In the genomic region with DNA sequence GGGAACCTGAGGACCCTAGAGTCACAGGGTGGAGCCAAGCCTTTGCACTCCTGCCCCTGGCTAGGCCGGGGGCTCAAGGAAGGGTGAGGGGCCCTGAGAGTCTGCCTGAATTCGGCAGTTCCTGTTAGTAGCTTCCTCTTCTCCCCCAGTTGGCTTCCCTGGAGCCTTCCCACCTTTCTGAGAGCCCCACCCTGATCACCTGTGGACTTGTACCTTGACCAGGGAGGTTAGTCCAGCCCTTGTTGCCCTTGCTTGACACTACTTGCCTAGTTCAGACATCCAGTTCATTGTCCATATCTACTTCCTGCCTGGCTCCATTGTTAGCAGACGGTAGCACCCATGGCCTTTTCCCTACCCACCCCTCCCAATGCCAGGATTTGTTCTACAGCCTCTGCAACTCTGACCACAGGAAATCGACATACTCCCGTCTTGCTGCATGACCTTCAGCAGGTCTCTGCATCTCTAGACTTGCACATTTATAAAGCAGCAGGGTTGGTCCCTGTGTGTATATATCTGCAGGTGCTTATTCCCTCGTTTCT, we compare ENCODE assay signal across 10 mouse cellular contexts. TPM values are rescaled to one million over a fixed set of nuclear protein-coding genes. Genes with fewer than 3 reads are reported as not detected.
DNase-seq lines count a peak whose midpoint lies in the region; ATAC-seq lines count a peak whose summit lies in the region.
"Had no signal": no experiment of that assay in that cellular context is flagged by ENCODE, and none has a peak within 500 bp of the region (broad histone marks: within the 10 kb centered on the region; RNA-seq: fewer than 3 reads in every experiment).

No protein-coding gene starts in this region.

- no peaks in the 10 kb centered on the region for H3K27me3 ChIP-seq in lung, embryonic 15.5 days
- no peaks in the 10 kb centered on the region for H3K27me3 ChIP-seq in forebrain, embryonic 12.5 days
- no peaks in the 10 kb centered on the region for H3K27me3 ChIP-seq in intestine, embryonic 14.5 days (replicated peaks; ENCODE audit: control insufficient read depth, insufficient read depth, low read length)
- H3K27me3 ChIP-seq in neural tube, embryonic 15.5 days (replicated peaks) = no peaks in the 10 kb centered on the region
- H3K27me3 ChIP-seq: midbrain, embryonic 12.5 days had no signal

- no peaks in the 10 kb centered on the region for H3K9me3 ChIP-seq in lung, embryonic 15.5 days
- no peaks in the 10 kb centered on the region for H3K9me3 ChIP-seq in forebrain, embryonic 12.5 days
- no peaks in the 10 kb centered on the region for H3K9me3 ChIP-seq in intestine, embryonic 14.5 days (ENCODE audit: control insufficient read depth, low read length)
- no peaks in the 10 kb centered on the region for H3K9me3 ChIP-seq in neural tube, embryonic 15.5 days (replicated peaks)
- H3K9me3 ChIP-seq: midbrain, embryonic 12.5 days had no signal

- 59% methylated on average over 6 of the region's 6 CpGs for WGBS in lung, embryonic 15.5 days
- 87% methylated on average over 6 of the region's 6 CpGs for WGBS in forebrain, embryonic 12.5 days
- 51% methylated on average over 6 of the region's 6 CpGs for WGBS in intestine, embryonic 14.5 days
- 74% methylated on average over 6 of the region's 6 CpGs for whole genome bisulfite sequencing in neural tube, embryonic 15.5 days

- no peak for ATAC-seq in lung, embryonic 15.5 days (ENCODE audit: borderline replicate concordance, extremely low read depth, low FRiP score, low TSS enrichment)
- ATAC-seq in forebrain, embryonic 12.5 days (ENCODE audit: low FRiP score) = no peak
- no peak for ATAC-seq in intestine, embryonic 14.5 days (replicated peaks; ENCODE audit: low FRiP score, low TSS enrichment, low read depth)
- ATAC-seq in neural tube, embryonic 15.5 days (ENCODE audit: low FRiP score) = no peak

- peak overlapping the region; percentile 99 for H3K27ac ChIP-seq in lung, embryonic 15.5 days
- 0 out of 2 replicates have a peak overlapping the region, but pooled peaks have one; percentile 5 for H3K27ac ChIP-seq in forebrain, embryonic 12.5 days
- H3K27ac ChIP-seq in intestine, embryonic 14.5 days (ENCODE audit: low read depth) = peak overlapping the region; percentile 96
- H3K27ac ChIP-seq in neural tube, embryonic 15.5 days (replicated peaks) = 0 out of 2 replicates have a peak overlapping the region, but pooled peaks have one; percentile 63

- 0 out of 2 replicates have a peak overlapping the region, but pooled peaks have one; percentile 89 for H3K4me3 ChIP-seq in lung, embryonic 15.5 days
- H3K4me3 ChIP-seq in forebrain, embryonic 12.5 days (replicated peaks) = no peak overlapping the region
- no peak overlapping the region for H3K4me3 ChIP-seq in intestine, embryonic 14.5 days (ENCODE audit: low read depth, low read length)
- no peak overlapping the region for H3K4me3 ChIP-seq in neural tube, embryonic 15.5 days (replicated peaks)

- H3K4me1 ChIP-seq in lung, embryonic 15.5 days = peaks cover 29% of the 10 kb centered on the region
- H3K4me1 ChIP-seq in forebrain, embryonic 12.5 days = peaks cover 27% of the 10 kb centered on the region
- peaks cover 24% of the 10 kb centered on the region for H3K4me1 ChIP-seq in intestine, embryonic 14.5 days (replicated peaks; ENCODE audit: control insufficient read depth, insufficient read depth, low read length)
- H3K4me1 ChIP-seq in neural tube, embryonic 15.5 days = peaks cover 39% of the 10 kb centered on the region

- H3K9ac ChIP-seq in lung, embryonic 15.5 days = 0 out of 2 replicates have a peak overlapping the region, but pooled peaks have one; percentile 1
- no peak overlapping the region for H3K9ac ChIP-seq in forebrain, embryonic 12.5 days
- no peak overlapping the region for H3K9ac ChIP-seq in intestine, embryonic 14.5 days (ENCODE audit: low read length)
- H3K9ac ChIP-seq in neural tube, embryonic 15.5 days (replicated peaks) = no peak overlapping the region

- peak overlapping the region; percentile 82 for H3K4me2 ChIP-seq in lung, embryonic 15.5 days
- peak overlapping the region; percentile 93 for H3K4me2 ChIP-seq in forebrain, embryonic 12.5 days
- peak overlapping the region; percentile 94 for H3K4me2 ChIP-seq in intestine, embryonic 14.5 days (ENCODE audit: low read length)
- H3K4me2 ChIP-seq in neural tube, embryonic 15.5 days = peak overlapping the region; percentile 91

- no peak for DNase-seq in lung, adult 18-20 months
- DNase-seq in intestine, embryonic 14.5 days (ENCODE audit: low spot score) = no peak
- no peak for DNase-seq in cerebellum, postnatal 10 days
- DNase-seq in MN1 (ENCODE audit: low spot score) = no peak
- DNase-seq: cerebellum, adult 9-11 months; thymus, adult 18-20 months had no signal

- peaks cover 42% of the 10 kb centered on the region for H3K36me3 ChIP-seq in lung, embryonic 15.5 days
- H3K36me3 ChIP-seq in forebrain, embryonic 12.5 days (replicated peaks) = peaks cover 44% of the 10 kb centered on the region
- H3K36me3 ChIP-seq in intestine, embryonic 14.5 days (ENCODE audit: control insufficient read depth, insufficient read depth, low read length) = peaks cover 45% of the 10 kb centered on the region
- H3K36me3 ChIP-seq in neural tube, embryonic 15.5 days = peaks cover 35% of the 10 kb centered on the region

RNA-seq across cellular contexts. Expression of gene Mapk3, which starts 2.2 kb away (rescaled TPM):
- polyA plus RNA-seq in lung, embryonic 15.5 days (2015; fragmentation: Nextera tagmentation; extraction: Ambion mirVana) = 132 and 135 TPM in 2 replicates
- polyA plus RNA-seq in forebrain, embryonic 12.5 days (2016; fragmentation: Nextera tagmentation; extraction: Ambion mirVana) = 51.5 and 56.8 TPM in 2 replicates
- polyA plus RNA-seq in intestine, embryonic 14.5 days (2014; fragmentation: Nextera tagmentation; extraction: Ambion mirVana) = 101 and 104 TPM in 2 replicates
- polyA plus RNA-seq in neural tube, embryonic 15.5 days (2015; fragmentation: Nextera tagmentation; extraction: Ambion mirVana) = 104 and 105 TPM in 2 replicates

RNA-seq across cellular contexts. Expression of gene Gdpd3, which starts 4.5 kb away (rescaled TPM):
- polyA plus RNA-seq in lung, embryonic 15.5 days (2015; fragmentation: Nextera tagmentation; extraction: Ambion mirVana) = 2.5 and 2.8 TPM in 2 replicates
- polyA plus RNA-seq in forebrain, embryonic 12.5 days (2016; fragmentation: Nextera tagmentation; extraction: Ambion mirVana) = 1.4 and 1.5 TPM in 2 replicates
- 3.6 and 3.9 TPM in 2 replicates for polyA plus RNA-seq in intestine, embryonic 14.5 days (2014; fragmentation: Nextera tagmentation; extraction: Ambion mirVana)
- polyA plus RNA-seq in neural tube, embryonic 15.5 days (2015; fragmentation: Nextera tagmentation; extraction: Ambion mirVana) = 1.0 and 1.5 TPM in 2 replicates

RNA-seq across cellular contexts. Expression of gene Ypel3, which starts 15.2 kb away (rescaled TPM):
- 90.3 and 96.2 TPM in 2 replicates for polyA plus RNA-seq in lung, embryonic 15.5 days (2015; fragmentation: Nextera tagmentation; extraction: Ambion mirVana)
- 91.8 and 92.7 TPM in 2 replicates for polyA plus RNA-seq in forebrain, embryonic 12.5 days (2016; fragmentation: Nextera tagmentation; extraction: Ambion mirVana)
- 105 and 106 TPM in 2 replicates for polyA plus RNA-seq in intestine, embryonic 14.5 days (2014; fragmentation: Nextera tagmentation; extraction: Ambion mirVana)
- 187 and 207 TPM in 2 replicates for polyA plus RNA-seq in neural tube, embryonic 15.5 days (2015; fragmentation: Nextera tagmentation; extraction: Ambion mirVana)

RNA-seq across cellular contexts. Expression of gene Tbx6, which starts 19.7 kb away (rescaled TPM):
- polyA plus RNA-seq in lung, embryonic 15.5 days (2015; fragmentation: Nextera tagmentation; extraction: Ambion mirVana) = 0.26 and 0.51 TPM in 2 replicates
- 0.33 and 0.56 TPM in 2 replicates for polyA plus RNA-seq in forebrain, embryonic 12.5 days (2016; fragmentation: Nextera tagmentation; extraction: Ambion mirVana)
- polyA plus RNA-seq in intestine, embryonic 14.5 days (2014; fragmentation: Nextera tagmentation; extraction: Ambion mirVana) = 0.36 and 0.47 TPM in 2 replicates
- polyA plus RNA-seq in neural tube, embryonic 15.5 days (2015; fragmentation: Nextera tagmentation; extraction: Ambion mirVana) = 0.34 and 0.35 TPM in 2 replicates

RNA-seq across cellular contexts. Expression of gene Ppp4c, which starts 30.7 kb away (rescaled TPM):
- polyA plus RNA-seq in lung, embryonic 15.5 days (2015; fragmentation: Nextera tagmentation; extraction: Ambion mirVana) = 260 and 262 TPM in 2 replicates
- 310 and 320 TPM in 2 replicates for polyA plus RNA-seq in forebrain, embryonic 12.5 days (2016; fragmentation: Nextera tagmentation; extraction: Ambion mirVana)
- polyA plus RNA-seq in intestine, embryonic 14.5 days (2014; fragmentation: Nextera tagmentation; extraction: Ambion mirVana) = 277 and 280 TPM in 2 replicates
- polyA plus RNA-seq in neural tube, embryonic 15.5 days (2015; fragmentation: Nextera tagmentation; extraction: Ambion mirVana) = 154 and 188 TPM in 2 replicates

Comparison
In these comparisons a context has a peak if more than half of its experiments do, and no peak if none do; other contexts are left out.
1. H3K27ac ChIP-seq: peak in every context shown above with its lines; median percentile 99 in lung, embryonic 15.5 days; 96 in intestine, embryonic 14.5 days; 63 in neural tube, embryonic 15.5 days; 5 in forebrain, embryonic 12.5 days.